Mouse (Mus musculus): Measurements from ENCODE around the gene Cpsf7. TPM values are rescaled to one million over a fixed set of nuclear protein-coding genes. Genes with fewer than 3 reads are reported as not detected.

Cpsf7 gene
- polyA plus RNA-seq, 1 experiment from 2014 or later: 8.5 TPM

GRCm38 (mm10) chr19:10591659-10592377 is 66.8 kb downstream of the Cpsf7 start:
- Histone ChIP-seq H3K27ac (ENCODE audit: low read depth) (peak overlapping the region; percentile 45), H3K4me1 (ENCODE audit: insufficient read depth) (peaks cover 24% of the 10 kb centered on the region), H3K9ac (replicated peaks) (no peak overlapping the region), H3K9me3 (ENCODE audit: low read length) (no peaks in the 10 kb centered on the region), H3K36me3 (replicated peaks; ENCODE audit: insufficient read depth, low read length) (peaks cover 68% of the 10 kb centered on the region), H3K4me3 (ENCODE audit: low read depth, low read length) (no peak overlapping the region), H3K4me2 (ENCODE audit: low read depth, low read length) (no peak overlapping the region), H3K27me3 (ENCODE audit: insufficient read depth, low read length) (no peaks in the 10 kb centered on the region)
- TF ChIP-seq CTCF (IDR thresholded peaks at IDR 0.05; ENCODE audit: low read depth) (no peak), EP300 (IDR thresholded peaks at IDR 0.05; ENCODE audit: low read depth) (no peak)
- 77% methylated on average over 6 of the region's 6 CpGs for WGBS (ENCODE audit: insufficient replicate concordance)
- ATAC-seq (peak; percentile 75), DNase-seq (peak; percentile 39)

Other genes starting within 250 kb of the Cpsf7 start
- 0.21 and 0.28 TPM in 2 replicates for gene Dagla, start 220.4 kb upstream of the Cpsf7 start, polyA plus RNA-seq (2015; fragmentation: Nextera tagmentation; extraction: Ambion mirVana)
- 0.04 and 0.24 TPM in 2 replicates for gene Syt7, start 136.2 kb upstream of the Cpsf7 start, polyA plus RNA-seq (2015; fragmentation: Nextera tagmentation; extraction: Ambion mirVana)
- gene Lrrc10b, start 67.8 kb upstream of the Cpsf7 start, polyA plus RNA-seq (2015; fragmentation: Nextera tagmentation; extraction: Ambion mirVana): 0.05 TPM in 1 of 2 replicates, not detected in the other
- 0.11 and 0.15 TPM in 2 replicates for gene Ppp1r32, start 42.3 kb upstream of the Cpsf7 start, polyA plus RNA-seq (2015; fragmentation: Nextera tagmentation; extraction: Ambion mirVana)
- 23.6 and 25.4 TPM in 2 replicates for gene Sdhaf2, start 876 bp downstream of the Cpsf7 start, polyA plus RNA-seq (2015; fragmentation: Nextera tagmentation; extraction: Ambion mirVana)
- gene Tmem216, start 31.0 kb downstream of the Cpsf7 start, polyA plus RNA-seq (2015; fragmentation: Nextera tagmentation; extraction: Ambion mirVana): 11.7 and 13.0 TPM in 2 replicates
- gene Cyb561a3, start 51.9 kb downstream of the Cpsf7 start, polyA plus RNA-seq (2015; fragmentation: Nextera tagmentation; extraction: Ambion mirVana): 18.5 and 19.0 TPM in 2 replicates
- 8.2 and 8.4 TPM in 2 replicates for gene Tmem138, start 52.1 kb downstream of the Cpsf7 start, polyA plus RNA-seq (2015; fragmentation: Nextera tagmentation; extraction: Ambion mirVana)
- 68.7 and 81.3 TPM in 2 replicates for gene Ddb1, start 80.1 kb downstream of the Cpsf7 start, polyA plus RNA-seq (2015; fragmentation: Nextera tagmentation; extraction: Ambion mirVana)
- 82.1 and 133 TPM in 2 replicates for gene Tkfc, start 80.4 kb downstream of the Cpsf7 start, polyA plus RNA-seq (2015; fragmentation: Nextera tagmentation; extraction: Ambion mirVana)
- 18.2 and 19.9 TPM in 2 replicates for gene Vwce, start 108.9 kb downstream of the Cpsf7 start, polyA plus RNA-seq (2015; fragmentation: Nextera tagmentation; extraction: Ambion mirVana)
- 0.07 TPM in 1 of 2 replicates, not detected in the other for gene Pga5, start 152.8 kb downstream of the Cpsf7 start, polyA plus RNA-seq (2015; fragmentation: Nextera tagmentation; extraction: Ambion mirVana)
- 8.2 and 9.4 TPM in 2 replicates for gene Vps37c, start 163.5 kb downstream of the Cpsf7 start, polyA plus RNA-seq (2015; fragmentation: Nextera tagmentation; extraction: Ambion mirVana)
- 0.16 and 0.17 TPM in 2 replicates for gene Cd5, start 213.7 kb downstream of the Cpsf7 start, polyA plus RNA-seq (2015; fragmentation: Nextera tagmentation; extraction: Ambion mirVana)